Mouse (Mus musculus) small intestine, adult 2 months (tissue): Measurements from ENCODE around the gene Gm45711.
"Not testable (repeated sequence)": the region's sequence is repeated elsewhere in the genome, so short reads cannot be mapped to it uniquely, and the experiment has no call there.

Experiments used
- CTCF ChIP-seq: fragments of 200-500 bp; IDR thresholded peaks from 2 replicates; pipeline ENCODE4 v1.5.1; 2012; ENCODE audit warnings: low read depth, mild to moderate bottlenecking, control low read depth, inconsistent platforms, low read length, moderate library complexity, mixed read lengths; ENCODE audit not compliant: insufficient replicate concordance, insufficient read length; ENCODE audit errors: extremely low read depth
- POLR2A ChIP-seq: fragments of 200-500 bp; IDR thresholded peaks from 2 replicates; pipeline ENCODE4 v1.6.1; 2012; ENCODE audit warnings: low read depth, mild to moderate bottlenecking, control low read depth, inconsistent platforms, low read length, moderate library complexity

GRCm38 (mm10) chr8:104308341-104308740 lies 1.5 kb downstream of the Gm45711 start:
- not testable (repeated sequence) for TF ChIP-seq POLR2A, CTCF
